Mouse (Mus musculus) small intestine, adult 2 months (tissue): Measurements from ENCODE around the gene Ndst2.

Experiments
- CTCF ChIP-seq: fragments of 200-500 bp; IDR thresholded peaks from 2 replicates; pipeline ENCODE4 v1.5.1; 2012; ENCODE audit warnings: low read depth, mild to moderate bottlenecking, control low read depth, inconsistent platforms, low read length, moderate library complexity, mixed read lengths; ENCODE audit not compliant: insufficient replicate concordance, insufficient read length; ENCODE audit errors: extremely low read depth
- POLR2A ChIP-seq: fragments of 200-500 bp; IDR thresholded peaks from 2 replicates; pipeline ENCODE4 v1.6.1; 2012; ENCODE audit warnings: low read depth, mild to moderate bottlenecking, control low read depth, inconsistent platforms, low read length, moderate library complexity

DNA sequence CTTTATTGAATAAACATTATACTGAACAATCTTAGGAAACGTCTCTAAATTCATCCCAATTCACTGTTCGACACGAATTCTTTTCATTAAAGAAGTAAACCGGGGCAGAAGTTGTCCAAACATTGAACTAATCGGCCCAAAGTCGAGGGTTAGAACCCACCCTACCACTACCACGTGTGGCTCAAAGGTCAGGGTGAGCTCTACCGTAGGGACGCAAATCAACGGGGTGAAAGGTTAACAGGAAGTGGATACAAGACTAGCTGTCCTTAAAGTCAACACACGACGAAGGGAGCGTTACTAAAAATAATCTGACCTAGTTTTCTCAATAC is 60.7 kb downstream of the Ndst2 start:
- TF ChIP-seq POLR2A, result no peak
- TF ChIP-seq CTCF, result no peak
